Mouse (Mus musculus): ENCODE measurements around the gene Defb47. TPM values are rescaled to one million over a fixed set of nuclear protein-coding genes. Genes with fewer than 3 reads are reported as not detected.

The Defb47 gene
- polyA plus RNA-seq, 1 experiment from 2014 or later = not detected

GRCm38 (mm10) chr14:62991849-62992510, 5.9 kb upstream of the Defb47 start:
- Histone ChIP-seq H3K36me3 (ENCODE audit: control insufficient read depth, insufficient read depth, low read length) (no peaks in the 10 kb centered on the region), H3K27ac (ENCODE audit: low read depth, low read length) (no peak overlapping the region), H3K4me1 (ENCODE audit: control insufficient read depth, insufficient read depth, low read length) (no peaks in the 10 kb centered on the region), H3K4me3 (ENCODE audit: low read length) (no peak overlapping the region), H3K27me3 (ENCODE audit: control insufficient read depth, insufficient read depth, low read length) (no peaks in the 10 kb centered on the region), H3K9me3 (ENCODE audit: control insufficient read depth, low read length) (no peaks in the 10 kb centered on the region), H3K4me2 (replicated peaks; ENCODE audit: low read depth, low read length) (no peak overlapping the region), H3K9ac (ENCODE audit: low read depth, low read length) (no peak overlapping the region)
- WGBS = 84% methylated on average over 7 of the region's 7 CpGs
- no peak for ATAC-seq (ENCODE audit: low FRiP score, low TSS enrichment)

DNA sequence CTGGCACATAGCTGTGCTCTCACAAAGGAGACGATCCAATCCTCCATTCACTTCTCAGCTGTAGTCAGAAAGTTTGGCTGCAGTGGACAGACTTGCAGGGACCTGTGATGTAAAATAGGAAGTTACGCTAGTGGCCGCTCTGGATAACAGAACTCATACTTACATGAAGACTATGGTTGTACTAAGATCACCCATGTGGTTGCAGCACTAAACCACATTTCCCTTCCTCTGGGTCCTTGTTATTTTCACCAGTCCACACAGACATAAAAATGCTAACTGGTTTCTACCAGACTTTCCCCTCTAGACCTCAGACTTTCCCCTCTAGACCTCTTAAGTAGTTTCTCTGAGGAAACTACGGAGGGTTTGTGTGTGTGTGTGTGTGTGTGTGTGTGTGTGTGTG, 1.1 kb downstream of the Defb47 start:
- 92% methylated on average over 4 of the region's 4 CpGs for WGBS
- ATAC-seq (ENCODE audit: low FRiP score, low TSS enrichment) = no peak
- no peak overlapping the region for H3K4me2 ChIP-seq (replicated peaks; ENCODE audit: low read depth, low read length)
- no peak overlapping the region for H3K9ac ChIP-seq (ENCODE audit: low read depth, low read length)
- H3K27me3 ChIP-seq (ENCODE audit: control insufficient read depth, insufficient read depth, low read length) = no peaks in the 10 kb centered on the region
- no peaks in the 10 kb centered on the region for H3K9me3 ChIP-seq (ENCODE audit: control insufficient read depth, low read length)
- H3K27ac ChIP-seq (ENCODE audit: low read depth, low read length) = no peak overlapping the region
- no peaks in the 10 kb centered on the region for H3K36me3 ChIP-seq (ENCODE audit: control insufficient read depth, insufficient read depth, low read length)
- H3K4me1 ChIP-seq (ENCODE audit: control insufficient read depth, insufficient read depth, low read length) = no peaks in the 10 kb centered on the region
- H3K4me3 ChIP-seq (ENCODE audit: low read length) = no peak overlapping the region

DNA sequence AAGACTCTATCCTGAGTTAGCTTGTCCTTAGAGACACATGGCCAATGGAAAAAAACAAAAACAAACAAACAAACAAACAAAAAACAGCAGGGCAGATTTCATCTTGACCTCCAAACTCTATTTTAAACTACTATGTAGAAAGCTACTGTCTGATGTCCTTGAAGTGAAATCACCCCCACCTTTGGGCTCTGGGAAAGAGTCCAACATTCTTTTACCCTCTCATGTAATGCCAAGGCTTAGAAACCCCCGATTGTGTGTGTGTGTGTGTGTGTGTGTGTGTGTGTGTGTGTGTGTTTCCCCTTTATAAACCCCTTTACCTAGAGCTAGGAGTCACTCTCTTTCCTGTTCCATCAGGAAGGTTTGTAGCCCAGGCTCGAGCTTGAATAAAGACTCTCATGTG, 4.7 kb downstream of the Defb47 start:
- Histone ChIP-seq H3K36me3 (ENCODE audit: control insufficient read depth, insufficient read depth, low read length) (no peaks in the 10 kb centered on the region), H3K27ac (ENCODE audit: low read depth, low read length) (no peak overlapping the region), H3K4me1 (ENCODE audit: control insufficient read depth, insufficient read depth, low read length) (no peaks in the 10 kb centered on the region), H3K4me2 (replicated peaks; ENCODE audit: low read depth, low read length) (no peak overlapping the region), H3K9ac (ENCODE audit: low read depth, low read length) (no peak overlapping the region), H3K27me3 (ENCODE audit: control insufficient read depth, insufficient read depth, low read length) (no peaks in the 10 kb centered on the region), H3K4me3 (ENCODE audit: low read length) (no peak overlapping the region), H3K9me3 (ENCODE audit: control insufficient read depth, low read length) (no peaks in the 10 kb centered on the region)
- no peak for ATAC-seq (ENCODE audit: low FRiP score, low TSS enrichment)
- WGBS = 80% methylated on average over 2 of the region's 2 CpGs

DNA sequence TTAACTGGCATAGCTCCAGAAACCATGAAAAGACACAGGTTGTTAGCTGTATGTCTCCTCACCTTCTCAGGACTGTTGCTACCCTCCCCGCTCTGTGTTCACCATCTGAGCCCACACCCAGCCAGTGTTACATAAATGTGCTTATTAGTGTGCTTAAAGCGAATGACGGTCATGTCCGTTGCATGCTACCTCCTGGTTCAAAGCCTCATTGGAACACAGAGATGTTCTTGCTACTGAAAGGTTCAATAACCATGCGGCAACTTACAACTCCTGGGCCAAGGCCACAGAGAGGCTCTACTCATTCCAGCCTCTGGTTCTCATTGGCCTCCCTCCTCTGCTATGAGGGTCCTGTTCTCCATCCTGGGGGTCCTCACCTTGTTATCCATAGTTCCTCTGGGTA, 13.6 kb downstream of the Defb47 start, which contains the start of gene Defb43:
TSS of gene Defb43 (plus strand) at position 301 of the 400 bp plus-strand sequence.
- 97% methylated on average over 5 of the region's 5 CpGs for WGBS
- no peak for ATAC-seq (ENCODE audit: low FRiP score, low TSS enrichment)

DNA sequence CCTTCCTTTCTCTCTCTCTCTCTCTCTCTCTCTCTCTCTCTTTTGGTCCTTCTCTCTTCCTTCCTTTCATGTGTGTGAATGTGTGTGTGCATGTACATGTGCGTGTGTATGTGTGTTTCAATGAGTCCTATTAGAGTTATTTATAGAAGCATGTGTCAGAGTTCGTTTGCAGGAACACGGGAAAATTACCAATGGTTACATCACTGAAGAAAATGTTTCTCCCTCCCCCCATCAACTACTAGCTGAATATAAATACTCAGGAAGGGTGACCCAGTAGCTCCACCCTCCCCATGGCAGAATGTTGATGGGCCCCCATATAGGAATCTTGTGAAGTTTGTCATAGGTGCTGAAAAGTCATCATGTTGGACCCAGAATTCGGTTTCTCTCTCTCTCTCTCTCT, 15.2 kb downstream of the Defb47 start:
- H3K4me2 ChIP-seq (replicated peaks; ENCODE audit: low read depth, low read length) = no peak overlapping the region
- H3K9me3 ChIP-seq (ENCODE audit: control insufficient read depth, low read length) = no peaks in the 10 kb centered on the region
- no peak for ATAC-seq (ENCODE audit: low FRiP score, low TSS enrichment)
- H3K27ac ChIP-seq (ENCODE audit: low read depth, low read length) = no peak overlapping the region
- H3K27me3 ChIP-seq (ENCODE audit: control insufficient read depth, insufficient read depth, low read length) = no peaks in the 10 kb centered on the region
- H3K9ac ChIP-seq (ENCODE audit: low read depth, low read length) = no peak overlapping the region
- H3K4me3 ChIP-seq (ENCODE audit: low read length) = no peak overlapping the region
- WGBS = 59% methylated on average over 4 of the region's 4 CpGs
- H3K36me3 ChIP-seq (ENCODE audit: control insufficient read depth, insufficient read depth, low read length) = no peaks in the 10 kb centered on the region
- H3K4me1 ChIP-seq (ENCODE audit: control insufficient read depth, insufficient read depth, low read length) = no peaks in the 10 kb centered on the region

More for the DNA sequence above, 13.6 kb downstream of the Defb47 start, which contains the start of gene Defb43:
- H3K9me3 ChIP-seq (ENCODE audit: control insufficient read depth, low read length) = no peaks in the 10 kb centered on the region
- no peak within 1 kb of the TSS for H3K4me2 ChIP-seq (replicated peaks; ENCODE audit: low read depth, low read length)
- no peaks in the 10 kb centered on the region for H3K4me1 ChIP-seq (ENCODE audit: control insufficient read depth, insufficient read depth, low read length)
- H3K4me3 ChIP-seq (ENCODE audit: low read length) = no peak within 1 kb of the TSS
- no peak within 1 kb of the TSS for H3K9ac ChIP-seq (ENCODE audit: low read depth, low read length)
- no peaks in the 10 kb centered on the region for H3K27me3 ChIP-seq (ENCODE audit: control insufficient read depth, insufficient read depth, low read length)
- H3K36me3 ChIP-seq (ENCODE audit: control insufficient read depth, insufficient read depth, low read length) = no peaks in the 10 kb centered on the region
- no peak within 1 kb of the TSS for H3K27ac ChIP-seq (ENCODE audit: low read depth, low read length)

DNA sequence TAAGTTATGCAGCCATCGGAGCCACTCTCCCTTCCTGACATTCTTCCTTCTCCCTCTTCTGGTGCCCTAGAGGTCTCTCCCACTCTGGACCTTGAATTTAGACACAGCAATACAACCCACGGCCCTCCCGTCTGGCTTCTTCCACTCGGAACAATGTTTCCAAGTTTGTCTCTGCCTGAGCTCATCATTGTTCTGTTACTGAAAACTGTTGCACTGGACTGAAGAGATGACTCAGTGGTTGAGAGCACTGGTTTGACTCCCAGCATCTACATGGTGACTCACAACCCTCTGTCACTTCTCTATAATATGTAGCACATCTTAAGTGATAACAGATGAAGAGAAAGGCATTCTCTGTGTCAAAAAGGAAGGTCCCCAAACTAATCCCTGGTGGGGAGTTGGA, 16.8 kb downstream of the Defb47 start:
- H3K9me3 ChIP-seq (ENCODE audit: control insufficient read depth, low read length) = no peaks in the 10 kb centered on the region
- H3K4me2 ChIP-seq (replicated peaks; ENCODE audit: low read depth, low read length) = no peak overlapping the region
- WGBS = 80% methylated on average over 4 of the region's 4 CpGs
- no peaks in the 10 kb centered on the region for H3K36me3 ChIP-seq (ENCODE audit: control insufficient read depth, insufficient read depth, low read length)
- no peaks in the 10 kb centered on the region for H3K27me3 ChIP-seq (ENCODE audit: control insufficient read depth, insufficient read depth, low read length)
- H3K4me1 ChIP-seq (ENCODE audit: control insufficient read depth, insufficient read depth, low read length) = no peaks in the 10 kb centered on the region
- no peak overlapping the region for H3K4me3 ChIP-seq (ENCODE audit: low read length)
- H3K27ac ChIP-seq (ENCODE audit: low read depth, low read length) = no peak overlapping the region
- no peak for ATAC-seq (ENCODE audit: low FRiP score, low TSS enrichment)
- no peak overlapping the region for H3K9ac ChIP-seq (ENCODE audit: low read depth, low read length)

DNA sequence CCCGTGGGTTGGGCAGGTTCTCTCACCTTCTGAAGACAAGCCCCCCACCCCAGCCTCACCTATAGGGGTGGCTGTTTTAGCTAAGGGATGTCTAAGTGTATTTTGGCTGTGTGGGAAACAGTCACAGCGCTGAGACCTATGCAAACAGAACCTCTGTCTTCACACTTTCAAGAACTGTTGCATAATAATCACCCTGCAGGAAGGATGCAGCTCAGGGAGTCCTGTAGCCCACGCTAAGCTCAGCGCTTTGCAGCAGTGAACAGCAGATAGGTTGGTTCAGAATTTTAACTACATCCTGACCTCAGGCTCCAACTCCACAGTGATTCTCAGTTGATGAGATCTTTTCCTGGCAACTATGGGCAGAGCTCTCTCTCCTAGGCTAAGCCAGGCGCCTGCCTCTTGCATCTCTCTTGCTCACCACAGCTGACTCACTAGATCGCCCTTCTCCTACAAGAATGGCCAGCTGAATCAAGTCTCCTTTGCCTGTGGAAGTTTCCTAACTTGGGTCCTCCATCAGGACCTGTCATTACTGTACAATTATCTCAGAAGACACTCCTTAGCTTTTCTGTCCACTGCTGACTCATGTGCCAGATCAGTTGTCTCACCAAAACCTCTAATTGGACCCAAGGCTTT, 22.8 kb downstream of the Defb47 start:
- Histone ChIP-seq H3K4me1 (ENCODE audit: control insufficient read depth, insufficient read depth, low read length) (no peaks in the 10 kb centered on the region), H3K27ac (ENCODE audit: low read depth, low read length) (no peak overlapping the region), H3K4me3 (ENCODE audit: low read length) (no peak overlapping the region), H3K4me2 (replicated peaks; ENCODE audit: low read depth, low read length) (no peak overlapping the region), H3K9me3 (ENCODE audit: control insufficient read depth, low read length) (no peaks in the 10 kb centered on the region), H3K27me3 (ENCODE audit: control insufficient read depth, insufficient read depth, low read length) (no peaks in the 10 kb centered on the region), H3K36me3 (ENCODE audit: control insufficient read depth, insufficient read depth, low read length) (no peaks in the 10 kb centered on the region), H3K9ac (ENCODE audit: low read depth, low read length) (no peak overlapping the region)
- ATAC-seq (ENCODE audit: low FRiP score, low TSS enrichment) = no peak
- 64% methylated on average over 6 of the region's 6 CpGs for WGBS

- no peak for ATAC-seq (ENCODE audit: low FRiP score, low TSS enrichment)
- no peak within 1 kb of the TSS for H3K4me2 ChIP-seq (replicated peaks; ENCODE audit: low read depth, low read length)
- H3K27ac ChIP-seq (ENCODE audit: low read depth, low read length) = no peak within 1 kb of the TSS
- no peaks in the 10 kb centered on the region for H3K9me3 ChIP-seq (ENCODE audit: control insufficient read depth, low read length)
- H3K4me1 ChIP-seq (ENCODE audit: control insufficient read depth, insufficient read depth, low read length) = no peaks in the 10 kb centered on the region
- H3K9ac ChIP-seq (ENCODE audit: low read depth, low read length) = no peak within 1 kb of the TSS
- no peaks in the 10 kb centered on the region for H3K27me3 ChIP-seq (ENCODE audit: control insufficient read depth, insufficient read depth, low read length)
- no peaks in the 10 kb centered on the region for H3K36me3 ChIP-seq (ENCODE audit: control insufficient read depth, insufficient read depth, low read length)
- WGBS = 77% methylated on average over 3 of the region's 3 CpGs
- no peak within 1 kb of the TSS for H3K4me3 ChIP-seq (ENCODE audit: low read length)
Observed at GRCm38 (mm10) chr14:63046691-63047090, 48.8 kb downstream of the Defb47 start, which contains the start of gene Defb42. Gene Defb42, plus strand, starts transcription at chr14:63046991.

GRCm38 (mm10) chr14:63049910-63050370, 52.1 kb downstream of the Defb47 start, which contains the start of gene Defb30:
Gene Defb30, minus strand, starts transcription at chr14:63049960.
- H3K4me2 ChIP-seq (replicated peaks; ENCODE audit: low read depth, low read length) = no peak within 1 kb of the TSS
- H3K27me3 ChIP-seq (ENCODE audit: control insufficient read depth, insufficient read depth, low read length) = no peaks in the 10 kb centered on the region
- no peak for ATAC-seq (ENCODE audit: low FRiP score, low TSS enrichment)
- WGBS = 66% methylated on average over 9 of the region's 14 CpGs
- H3K4me1 ChIP-seq (ENCODE audit: control insufficient read depth, insufficient read depth, low read length) = no peaks in the 10 kb centered on the region
- no peak within 1 kb of the TSS for H3K27ac ChIP-seq (ENCODE audit: low read depth, low read length)
- no peak within 1 kb of the TSS for H3K4me3 ChIP-seq (ENCODE audit: low read length)
- H3K9ac ChIP-seq (ENCODE audit: low read depth, low read length) = no peak within 1 kb of the TSS
- H3K36me3 ChIP-seq (ENCODE audit: control insufficient read depth, insufficient read depth, low read length) = no peaks in the 10 kb centered on the region
- H3K9me3 ChIP-seq (ENCODE audit: control insufficient read depth, low read length) = no peaks in the 10 kb centered on the region

Data from kidney, embryonic 14.5 days (tissue).